ENCODE assay signal across 10 mouse cellular contexts in the genomic region with DNA sequence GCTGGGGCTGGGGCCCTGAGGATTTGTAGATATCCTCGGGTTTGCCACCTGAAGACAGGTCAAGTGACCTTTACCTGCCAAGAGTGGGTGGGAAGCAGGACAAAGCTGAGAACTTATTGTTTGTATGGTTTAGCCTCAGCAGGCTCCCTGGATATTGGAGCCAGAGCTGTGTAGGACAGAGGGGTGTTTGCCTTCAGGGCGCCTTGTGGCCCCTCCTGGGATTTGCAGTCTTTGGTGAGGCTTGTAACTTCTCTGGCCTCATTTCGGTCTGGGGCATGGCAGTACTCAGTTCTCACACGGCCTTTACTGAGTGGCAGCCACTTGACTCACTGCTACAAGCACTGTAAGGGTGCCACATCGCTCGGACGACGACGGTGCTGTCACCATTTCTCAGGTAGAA.
A peak's percentile ranks its signal among the peaks of the same experiment; 100 is the strongest.
DNase-seq lines count a peak whose midpoint lies in the region; ATAC-seq and TF ChIP-seq lines count a peak whose summit lies in the region.
"Had no signal": no experiment of that assay in that cellular context is flagged by ENCODE, and none has a peak within 500 bp of the region (broad histone marks: within the 10 kb centered on the region; RNA-seq: fewer than 3 reads in every experiment).

No protein-coding gene starts in this region.

- H3K27me3 ChIP-seq in heart, embryonic 15.5 days, result peaks cover 4% of the 10 kb centered on the region; the same call in 1 of the 2 replicates
- H3K27me3 ChIP-seq in heart, adult 2 months (ENCODE audit: control insufficient read depth, insufficient read depth, low read length), result no peaks in the 10 kb centered on the region
- H3K27me3 ChIP-seq in forebrain, postnatal 0 days (ENCODE audit: insufficient read depth, low read length), result no peaks in the 10 kb centered on the region
- 0 out of 2 replicates have a peak, but pooled peaks cover 7% of the 10 kb centered on the region for H3K27me3 ChIP-seq in liver, postnatal 0 days (ENCODE audit: insufficient read depth, low read length)
- H3K27me3 ChIP-seq: CH12.LX had no signal

- H3K4me1 ChIP-seq in heart, embryonic 15.5 days (replicated peaks), result peaks cover 12% of the 10 kb centered on the region
- peaks cover 3% of the 10 kb centered on the region for H3K4me1 ChIP-seq in heart, adult 2 months (ENCODE audit: control insufficient read depth, insufficient read depth, low read length)
- peaks cover 11% of the 10 kb centered on the region; the same call in 1 of the 2 replicates for H3K4me1 ChIP-seq in forebrain, postnatal 0 days (ENCODE audit: insufficient read depth)
- H3K4me1 ChIP-seq in liver, postnatal 0 days (ENCODE audit: insufficient read depth), result peaks cover 10% of the 10 kb centered on the region

- H3K27ac ChIP-seq in heart, embryonic 15.5 days, result no peak overlapping the region
- H3K27ac ChIP-seq in heart, adult 2 months, result no peak overlapping the region
- H3K27ac ChIP-seq in forebrain, postnatal 0 days (ENCODE audit: low read depth, low read length), result no peak overlapping the region
- H3K27ac ChIP-seq in liver, postnatal 0 days (ENCODE audit: low read depth), result no peak overlapping the region

- TF ChIP-seq EP300 in heart, adult 2 months (IDR thresholded peaks at IDR 0.05; ENCODE audit: insufficient read depth, low read depth, low read length), result no peak
- TF ChIP-seq EP300 in liver, postnatal 0 days (IDR thresholded peaks at IDR 0.05; ENCODE audit: low read depth), result no peak

- no peaks in the 10 kb centered on the region for H3K9me3 ChIP-seq in heart, embryonic 15.5 days (replicated peaks)
- no peaks in the 10 kb centered on the region for H3K9me3 ChIP-seq in forebrain, postnatal 0 days (ENCODE audit: low read length)
- H3K9me3 ChIP-seq in liver, postnatal 0 days (ENCODE audit: low read length), result no peaks in the 10 kb centered on the region

- H3K36me3 ChIP-seq in heart, embryonic 15.5 days, result no peaks in the 10 kb centered on the region
- no peaks in the 10 kb centered on the region for H3K36me3 ChIP-seq in heart, adult 2 months (ENCODE audit: control insufficient read depth, insufficient read depth, low read length)
- H3K36me3 ChIP-seq in forebrain, postnatal 0 days (ENCODE audit: insufficient read depth), result no peaks in the 10 kb centered on the region
- no peaks in the 10 kb centered on the region for H3K36me3 ChIP-seq in liver, postnatal 0 days (replicated peaks; ENCODE audit: insufficient read depth, low read length)

- TF ChIP-seq POLR2A in heart, adult 2 months (IDR thresholded peaks at IDR 0.05; ENCODE audit: insufficient read depth, low read depth, low read length), result no peak

- WGBS in heart, embryonic 15.5 days, result 41% methylated on average over 9 of the region's 9 CpGs
- 72% methylated on average over 9 of the region's 9 CpGs for WGBS in heart, adult 2 months
- WGBS in forebrain, postnatal 0 days, result 35% methylated on average over 9 of the region's 9 CpGs
- 40% methylated on average over 9 of the region's 9 CpGs for WGBS in liver, postnatal 0 days (ENCODE audit: insufficient replicate concordance)

- no peak for TF ChIP-seq CTCF in heart, adult 2 months (IDR thresholded peaks at IDR 0.05)
- TF ChIP-seq CTCF in forebrain, postnatal 0 days (IDR thresholded peaks at IDR 0.05; ENCODE audit: low read depth), result no peak
- TF ChIP-seq CTCF in liver, postnatal 0 days (IDR thresholded peaks at IDR 0.05; ENCODE audit: low read depth), result no peak

- peak overlapping the region; percentile 91 for H3K4me2 ChIP-seq in heart, embryonic 15.5 days
- H3K4me2 ChIP-seq in forebrain, postnatal 0 days (ENCODE audit: low read depth), result peak overlapping the region; percentile 80
- H3K4me2 ChIP-seq in liver, postnatal 0 days (ENCODE audit: low read depth, low read length), result no peak overlapping the region

- DNase-seq in heart, adult 2 months, result no peak
- peak; percentile 85 for DNase-seq in R1 (ENCODE audit: low read depth, low spot score)
- DNase-seq in forebrain, postnatal 0 days, result no peak
- DNase-seq in liver, postnatal 0 days, result no peak
- DNase-seq in cerebellum, postnatal 10 days, result no peak
- DNase-seq in right cerebral cortex, postnatal 10 days (ENCODE audit: low spot score in 2 of 2), result no peak
- DNase-seq in B cell, adult 2 months, result no peak
- DNase-seq: adrenal gland, postnatal 14 days had no signal

- 0 out of 2 replicates have a peak, but pooled peaks have one; percentile 11 for ATAC-seq in heart, embryonic 15.5 days (replicated peaks; ENCODE audit: insufficient number of reproducible peaks, insufficient read depth, low FRiP score, low read depth)
- no peak for ATAC-seq in forebrain, postnatal 0 days
- 0 out of 2 replicates have a peak, but pooled peaks have one; percentile 2 for ATAC-seq in liver, postnatal 0 days

- no peaks in the 10 kb centered on the region for H3K79me2 ChIP-seq in heart, adult 2 months (replicated peaks; ENCODE audit: control insufficient read depth, insufficient read depth, low read length)

- intact Hi-C loops in heart, adult 2 months (cut with DNase I), result loop anchor here (2.0 to 5.0 kb wide), 2 partner anchors 31 to 242 kb away; no protein-coding TSS in a partner anchor

- no peak overlapping the region for H3K9ac ChIP-seq in heart, embryonic 15.5 days
- H3K9ac ChIP-seq in heart, adult 2 months (ENCODE audit: low read depth, low read length), result no peak overlapping the region
- peak overlapping the region; percentile 57; the same call in 1 of the 2 replicates for H3K9ac ChIP-seq in forebrain, postnatal 0 days
- H3K9ac ChIP-seq in liver, postnatal 0 days (replicated peaks), result no peak overlapping the region

- H3K4me3 ChIP-seq in heart, embryonic 15.5 days, result peak overlapping the region; percentile 56; the same call in 1 of the 2 replicates
- H3K4me3 ChIP-seq in heart, adult 2 months, result no peak overlapping the region
- peak overlapping the region; percentile 39; the same call in 1 of the 2 replicates for H3K4me3 ChIP-seq in forebrain, postnatal 0 days (ENCODE audit: low read depth, low read length)
- no peak overlapping the region for H3K4me3 ChIP-seq in liver, postnatal 0 days (ENCODE audit: low read depth, low read length)

Comparison
In these comparisons a context has a peak if more than half of its experiments do, and no peak if none do; other contexts are left out.
1. H3K4me3 ChIP-seq: peak in heart, embryonic 15.5 days (single experiment) and forebrain, postnatal 0 days (single experiment); none in heart, adult 2 months (single experiment) and liver, postnatal 0 days (single experiment).